Mouse (Mus musculus): ENCODE results near the gene Slco1a5.
A peak's percentile ranks its signal among the peaks of the same experiment; 100 is the strongest.
"Not testable (repeated sequence)": the region's sequence is repeated elsewhere in the genome, so short reads cannot be mapped to it uniquely, and the experiment has no call there.

The Slco1a5 gene

GRCm38 (mm10) chr6:142322881-142323280 lies at the start of gene Slco1a5:
Slco1a5 (minus strand) TSS chr6:142322981.
- DNase-seq, result no peak

- no peak for DNase-seq
Observed at GRCm38 (mm10) chr6:142369568-142369967, 46.8 kb upstream of the Slco1a5 start.

- DNase-seq, result no peak
Observed at GRCm38 (mm10) chr6:142367565-142367964, 44.8 kb upstream of the Slco1a5 start.

- DNase-seq, result no peak
Observed at GRCm38 (mm10) chr6:142366473-142367018, 43.8 kb upstream of the Slco1a5 start.

GRCm38 (mm10) chr6:142365742-142366472 lies 43.1 kb upstream of the Slco1a5 start:
- DNase-seq, result no peak

- peak; percentile 53 for DNase-seq
Observed at GRCm38 (mm10) chr6:142363019-142363576, 40.3 kb upstream of the Slco1a5 start.

- DNase-seq, result no peak
Observed at GRCm38 (mm10) chr6:142362036-142362435, 39.3 kb upstream of the Slco1a5 start.

- DNase-seq, result no peak
Observed at GRCm38 (mm10) chr6:142357106-142357505, 34.3 kb upstream of the Slco1a5 start.

- DNase-seq, result not testable (repeated sequence)
Observed at GRCm38 (mm10) chr6:142352099-142352498, 29.3 kb upstream of the Slco1a5 start.

- DNase-seq, result peak; percentile 19
Observed at GRCm38 (mm10) chr6:142347431-142348385, 24.9 kb upstream of the Slco1a5 start.

- DNase-seq, result no peak
Observed at GRCm38 (mm10) chr6:142346181-142347110, 23.7 kb upstream of the Slco1a5 start.

- peak; percentile 97 for DNase-seq
Observed at GRCm38 (mm10) chr6:142345440-142346038, 22.8 kb upstream of the Slco1a5 start, which contains the start of gene Pyroxd1. Pyroxd1 (plus strand) TSS chr6:142345654.

GRCm38 (mm10) chr6:142343561-142343960 lies 20.8 kb upstream of the Slco1a5 start:
- DNase-seq, result peak; percentile 70

- no peak for DNase-seq
Observed at GRCm38 (mm10) chr6:142339576-142339975, 16.8 kb upstream of the Slco1a5 start.

GRCm38 (mm10) chr6:142338961-142339360 lies 16.2 kb upstream of the Slco1a5 start:
- no peak for DNase-seq

GRCm38 (mm10) chr6:142329201-142329600 lies 6.4 kb upstream of the Slco1a5 start:
- DNase-seq, result no peak

GRCm38 (mm10) chr6:142326598-142326997 lies 3.8 kb upstream of the Slco1a5 start:
- DNase-seq, result no peak

- no peak for DNase-seq
Observed at GRCm38 (mm10) chr6:142317106-142317505, 5.7 kb downstream of the Slco1a5 start.

- no peak for DNase-seq
Observed at GRCm38 (mm10) chr6:142314285-142314684, 8.5 kb downstream of the Slco1a5 start.

GRCm38 (mm10) chr6:142305076-142305475 lies 17.7 kb downstream of the Slco1a5 start:
- no peak for DNase-seq

GRCm38 (mm10) chr6:142298098-142298497 lies 24.7 kb downstream of the Slco1a5 start, which contains the start of gene Iapp:
Iapp (plus strand) TSS chr6:142298423.
- DNase-seq, result no peak
